Mouse (Mus musculus): ENCODE results near the gene Rab33b.
A peak's percentile ranks its signal among the peaks of the same experiment; 100 is the strongest.

The Rab33b gene

GRCm38 (mm10) chr3:51511983-51512382, 28.3 kb downstream of the Rab33b start:
- no peak for DNase-seq (ENCODE audit: low read depth, low spot score)

GRCm38 (mm10) chr3:51517467-51517866, 33.7 kb downstream of the Rab33b start:
- DNase-seq (ENCODE audit: low read depth, low spot score), result no peak

- DNase-seq (ENCODE audit: low read depth, low spot score), result peak; percentile 19
These were observed 34.4 kb downstream of the Rab33b start for GRCm38 (mm10) chr3:51517878-51518762.

- no peak for DNase-seq (ENCODE audit: low read depth, low spot score)
These were observed 35.0 kb downstream of the Rab33b start for GRCm38 (mm10) chr3:51518763-51519121.

- DNase-seq (ENCODE audit: low read depth, low spot score), result no peak
These were observed 37.5 kb downstream of the Rab33b start for GRCm38 (mm10) chr3:51521262-51521661.

GRCm38 (mm10) chr3:51525186-51525785, 41.6 kb downstream of the Rab33b start:
- DNase-seq (ENCODE audit: low read depth, low spot score), result no peak

GRCm38 (mm10) chr3:51526891-51527290, 43.2 kb downstream of the Rab33b start:
- no peak for DNase-seq (ENCODE audit: low read depth, low spot score)

- DNase-seq (ENCODE audit: low read depth, low spot score), result no peak
These were observed 48.0 kb downstream of the Rab33b start for GRCm38 (mm10) chr3:51531473-51532281.

GRCm38 (mm10) chr3:51532282-51532620, 48.5 kb downstream of the Rab33b start:
- no peak for DNase-seq (ENCODE audit: low read depth, low spot score)

GRCm38 (mm10) chr3:51533573-51533972, 49.9 kb downstream of the Rab33b start:
- DNase-seq (ENCODE audit: low read depth, low spot score), result no peak

- DNase-seq (ENCODE audit: low read depth, low spot score), result no peak
These were observed 50.3 kb downstream of the Rab33b start for GRCm38 (mm10) chr3:51534013-51534412.

GRCm38 (mm10) chr3:51539567-51540408, 56.1 kb downstream of the Rab33b start:
- DNase-seq (ENCODE audit: low read depth, low spot score), result peak; percentile 94

- no peak for DNase-seq (ENCODE audit: low read depth, low spot score)
These were observed 56.9 kb downstream of the Rab33b start for GRCm38 (mm10) chr3:51540659-51541058.

GRCm38 (mm10) chr3:51544442-51545128, 60.9 kb downstream of the Rab33b start:
- no peak for DNase-seq (ENCODE audit: low read depth, low spot score)

All from ZHBTc4 (cell line).